Mouse (Mus musculus): ENCODE data around the gene Astn2. TPM values are rescaled to one million over a fixed set of nuclear protein-coding genes. Genes with fewer than 3 reads are reported as not detected.

The Astn2 gene
- polyA plus RNA-seq, 1 experiment from 2014 or later, result 0.18 TPM

GRCm38 (mm10) chr4:65762116-65762515 is 642.3 kb downstream of the Astn2 start:
- no peak for TF ChIP-seq CTCF (IDR thresholded peaks at IDR 0.05; ENCODE audit: low read depth)
- H3K4me3 ChIP-seq (ENCODE audit: low read depth, low read length), result no peak overlapping the region
- H3K9ac ChIP-seq (ENCODE audit: low read depth, low read length), result no peak overlapping the region
- no peaks in the 10 kb centered on the region for H3K36me3 ChIP-seq (ENCODE audit: control insufficient read depth, insufficient read depth)
- ATAC-seq, result no peak
- H3K27me3 ChIP-seq (replicated peaks; ENCODE audit: control insufficient read depth, insufficient read depth, low read length), result no peaks in the 10 kb centered on the region
- no peaks in the 10 kb centered on the region for H3K4me1 ChIP-seq (replicated peaks; ENCODE audit: control insufficient read depth, insufficient read depth, low read length)
- no peaks in the 10 kb centered on the region for H3K9me3 ChIP-seq (ENCODE audit: control insufficient read depth)
- no peak overlapping the region for H3K4me2 ChIP-seq (replicated peaks; ENCODE audit: low read depth)
- 65% methylated on average over 3 of the region's 3 CpGs for WGBS
- H3K27ac ChIP-seq (ENCODE audit: low read depth, low read length), result no peak overlapping the region

- Histone ChIP-seq H3K27ac (ENCODE audit: low read depth, low read length) (no peak overlapping the region), H3K36me3 (ENCODE audit: control insufficient read depth, insufficient read depth) (no peaks in the 10 kb centered on the region), H3K9ac (ENCODE audit: low read depth, low read length) (no peak overlapping the region), H3K4me2 (replicated peaks; ENCODE audit: low read depth) (no peak overlapping the region), H3K4me1 (replicated peaks; ENCODE audit: control insufficient read depth, insufficient read depth, low read length) (no peaks in the 10 kb centered on the region), H3K4me3 (ENCODE audit: low read depth, low read length) (no peak overlapping the region), H3K27me3 (replicated peaks; ENCODE audit: control insufficient read depth, insufficient read depth, low read length) (no peaks in the 10 kb centered on the region), H3K9me3 (ENCODE audit: control insufficient read depth) (no peaks in the 10 kb centered on the region)
- 71% methylated on average over 3 of the region's 3 CpGs for WGBS
- no peak for ATAC-seq
- no peak for TF ChIP-seq CTCF (IDR thresholded peaks at IDR 0.05; ENCODE audit: low read depth)
These were observed 642.8 kb downstream of the Astn2 start for GRCm38 (mm10) chr4:65761658-65762057.

GRCm38 (mm10) chr4:65758875-65759201 is 645.6 kb downstream of the Astn2 start:
- Histone ChIP-seq H3K4me2 (replicated peaks; ENCODE audit: low read depth) (no peak overlapping the region), H3K4me3 (ENCODE audit: low read depth, low read length) (no peak overlapping the region), H3K9ac (ENCODE audit: low read depth, low read length) (no peak overlapping the region), H3K36me3 (ENCODE audit: control insufficient read depth, insufficient read depth) (no peaks in the 10 kb centered on the region), H3K4me1 (replicated peaks; ENCODE audit: control insufficient read depth, insufficient read depth, low read length) (no peaks in the 10 kb centered on the region), H3K27ac (ENCODE audit: low read depth, low read length) (no peak overlapping the region), H3K27me3 (replicated peaks; ENCODE audit: control insufficient read depth, insufficient read depth, low read length) (no peaks in the 10 kb centered on the region), H3K9me3 (ENCODE audit: control insufficient read depth) (no peaks in the 10 kb centered on the region)
- WGBS, result 76% methylated on average over 1 of the region's 1 CpGs
- ATAC-seq, result no peak
- TF ChIP-seq CTCF (IDR thresholded peaks at IDR 0.05; ENCODE audit: low read depth), result no peak

GRCm38 (mm10) chr4:65758174-65758874 is 646.1 kb downstream of the Astn2 start:
- 56% methylated on average over 5 of the region's 5 CpGs for WGBS
- no peaks in the 10 kb centered on the region for H3K27me3 ChIP-seq (replicated peaks; ENCODE audit: control insufficient read depth, insufficient read depth, low read length)
- no peak overlapping the region for H3K4me2 ChIP-seq (replicated peaks; ENCODE audit: low read depth)
- no peak for TF ChIP-seq CTCF (IDR thresholded peaks at IDR 0.05; ENCODE audit: low read depth)
- no peak overlapping the region for H3K27ac ChIP-seq (ENCODE audit: low read depth, low read length)
- ATAC-seq, result no peak
- no peaks in the 10 kb centered on the region for H3K36me3 ChIP-seq (ENCODE audit: control insufficient read depth, insufficient read depth)
- H3K4me1 ChIP-seq (replicated peaks; ENCODE audit: control insufficient read depth, insufficient read depth, low read length), result no peaks in the 10 kb centered on the region
- no peak overlapping the region for H3K4me3 ChIP-seq (ENCODE audit: low read depth, low read length)
- H3K9me3 ChIP-seq (ENCODE audit: control insufficient read depth), result no peaks in the 10 kb centered on the region
- H3K9ac ChIP-seq (ENCODE audit: low read depth, low read length), result no peak overlapping the region

GRCm38 (mm10) chr4:65752941-65753340 is 651.5 kb downstream of the Astn2 start:
- H3K9me3 ChIP-seq (ENCODE audit: control insufficient read depth), result no peaks in the 10 kb centered on the region
- no peak overlapping the region for H3K27ac ChIP-seq (ENCODE audit: low read depth, low read length)
- H3K4me3 ChIP-seq (ENCODE audit: low read depth, low read length), result no peak overlapping the region
- H3K4me1 ChIP-seq (replicated peaks; ENCODE audit: control insufficient read depth, insufficient read depth, low read length), result no peaks in the 10 kb centered on the region
- H3K9ac ChIP-seq (ENCODE audit: low read depth, low read length), result no peak overlapping the region
- no peak for TF ChIP-seq CTCF (IDR thresholded peaks at IDR 0.05; ENCODE audit: low read depth)
- no peak for ATAC-seq
- H3K36me3 ChIP-seq (ENCODE audit: control insufficient read depth, insufficient read depth), result no peaks in the 10 kb centered on the region
- no peaks in the 10 kb centered on the region for H3K27me3 ChIP-seq (replicated peaks; ENCODE audit: control insufficient read depth, insufficient read depth, low read length)
- 61% methylated on average over 3 of the region's 3 CpGs for WGBS
- H3K4me2 ChIP-seq (replicated peaks; ENCODE audit: low read depth), result no peak overlapping the region

- Histone ChIP-seq H3K4me2 (replicated peaks; ENCODE audit: low read depth) (no peak overlapping the region), H3K27me3 (replicated peaks; ENCODE audit: control insufficient read depth, insufficient read depth, low read length) (no peaks in the 10 kb centered on the region), H3K36me3 (ENCODE audit: control insufficient read depth, insufficient read depth) (no peaks in the 10 kb centered on the region), H3K4me1 (replicated peaks; ENCODE audit: control insufficient read depth, insufficient read depth, low read length) (no peaks in the 10 kb centered on the region), H3K27ac (ENCODE audit: low read depth, low read length) (no peak overlapping the region), H3K9ac (ENCODE audit: low read depth, low read length) (no peak overlapping the region), H3K9me3 (ENCODE audit: control insufficient read depth) (no peaks in the 10 kb centered on the region), H3K4me3 (ENCODE audit: low read depth, low read length) (no peak overlapping the region)
- TF ChIP-seq CTCF (IDR thresholded peaks at IDR 0.05; ENCODE audit: low read depth), result no peak
- ATAC-seq, result no peak
These were observed 659.6 kb downstream of the Astn2 start for GRCm38 (mm10) chr4:65744788-65745187.
